Mouse (Mus musculus): ENCODE results near the gene Fam227a. TPM values are rescaled to one million over a fixed set of nuclear protein-coding genes. Genes with fewer than 3 reads are reported as not detected.

Gene Fam227a
- polyA plus RNA-seq (2015; fragmentation: Illumina TruSeq; extraction: RNeasy Lipid Tissue Mini Kit (QIAGEN cat#74804); ENCODE audit: insufficient read depth, low read depth, low replicate concordance), result 1.5 TPM

DNA sequence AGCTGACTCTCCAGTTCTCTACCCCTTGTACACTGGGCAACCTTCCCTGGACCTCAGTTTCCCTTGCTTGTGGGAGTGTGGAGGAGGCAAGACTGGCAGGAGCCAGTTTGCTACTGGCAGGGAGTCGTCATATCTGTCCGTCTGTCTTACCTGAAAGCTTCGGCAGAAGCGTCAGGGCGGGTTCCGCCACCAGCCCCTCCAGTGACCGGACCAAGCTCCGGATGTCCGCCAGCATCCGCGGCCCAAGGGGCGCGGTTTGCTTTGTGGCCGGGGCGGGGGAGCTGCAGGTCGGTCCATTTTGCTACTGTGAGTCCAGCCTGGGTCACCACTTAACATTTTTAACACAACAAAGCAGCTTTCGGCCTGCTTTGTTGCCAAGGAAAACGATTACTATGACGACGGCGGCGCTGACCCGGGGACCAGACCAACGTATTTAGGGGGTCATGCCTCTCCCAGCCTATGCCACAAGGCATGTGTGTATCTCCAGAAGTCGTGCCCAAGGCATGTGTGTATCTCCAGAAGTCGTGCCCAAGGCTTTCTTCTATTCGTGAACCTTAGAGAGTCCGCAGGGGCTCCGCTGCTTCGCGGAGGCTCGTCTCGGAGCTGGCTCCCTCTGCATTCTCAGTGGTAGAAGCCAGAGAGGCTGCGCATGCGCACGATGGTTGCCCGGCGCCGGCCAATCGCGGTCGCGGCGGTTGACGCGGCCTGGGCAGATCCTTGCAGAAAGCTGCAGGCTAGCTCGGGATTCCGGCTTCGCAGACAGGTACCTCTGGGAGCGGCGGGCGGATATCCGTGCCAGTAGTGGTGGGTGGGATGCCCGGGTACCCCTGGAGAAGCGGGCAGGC lies at the start of gene Fam227a, which contains the start of gene Cby1:
Gene Fam227a, minus strand, starts transcription at position 426 of the 845 bp plus-strand sequence.
Gene Cby1, plus strand, starts transcription at position 669 of the 845 bp plus-strand sequence.

DNA sequence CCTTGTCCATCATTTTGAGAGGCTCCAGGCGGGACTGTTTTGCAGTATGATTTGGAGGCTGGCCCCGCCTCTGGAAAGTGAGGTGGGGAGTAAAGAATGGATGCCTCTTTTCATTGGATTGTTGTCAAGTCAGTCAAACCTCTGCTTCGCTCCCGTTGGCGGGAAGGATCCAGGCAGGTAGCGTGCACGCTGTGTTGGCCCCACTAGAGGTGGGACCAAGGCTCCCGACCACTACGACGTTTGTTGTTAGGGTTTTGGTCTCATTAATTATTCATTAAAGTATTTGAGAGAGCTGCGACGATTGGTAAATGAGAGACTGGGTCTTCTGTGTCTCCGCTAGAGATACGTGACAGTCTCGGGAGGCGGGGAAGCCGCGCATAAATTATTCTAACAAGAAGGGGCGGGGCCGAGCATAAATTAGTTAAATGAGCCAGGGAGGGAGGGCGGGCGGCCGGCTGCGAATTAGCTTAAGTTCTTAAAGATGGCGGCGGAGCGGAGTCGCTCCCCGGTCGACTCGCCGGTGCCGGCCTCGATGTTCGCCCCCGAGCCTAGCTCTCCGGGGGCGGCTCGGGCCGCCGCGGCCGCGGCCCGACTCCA lies 31.8 kb upstream of the Fam227a start, which contains the start of gene Gtpbp1:
Gene Gtpbp1, plus strand, starts transcription at position 420 of the 597 bp plus-strand sequence.

DNA sequence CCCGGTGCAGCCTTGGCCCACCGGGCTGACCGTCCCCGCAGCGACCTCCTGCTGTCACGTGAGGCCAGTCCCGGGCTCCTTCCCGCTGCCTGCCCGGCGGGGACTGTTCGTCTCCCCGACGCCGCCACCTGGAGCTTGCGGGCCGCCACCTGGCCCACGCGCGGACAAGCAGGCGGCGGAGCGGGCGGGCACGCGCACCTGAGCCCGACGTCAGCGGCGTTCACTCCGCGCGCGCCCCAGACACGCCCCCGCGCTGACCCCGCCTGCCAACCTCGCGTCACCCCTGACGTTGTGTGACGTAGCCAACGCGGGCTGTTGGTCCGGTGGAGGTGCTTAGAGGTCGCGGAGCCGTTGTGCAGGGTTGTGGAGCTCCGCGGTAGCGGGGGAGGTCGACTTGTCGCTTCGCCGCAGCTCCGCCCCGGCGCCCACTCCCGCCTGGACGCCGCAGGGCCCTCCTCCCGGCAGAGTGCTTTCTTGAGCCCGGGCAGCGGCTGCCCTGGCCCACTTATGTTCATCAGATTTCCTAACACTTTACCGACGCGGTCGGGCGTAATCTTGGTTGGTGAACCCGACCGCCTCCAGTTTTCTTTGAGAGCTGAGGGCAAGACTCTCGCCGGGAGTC lies 29.0 kb upstream of the Fam227a start, which contains the start of gene Josd1:
Gene Josd1, minus strand, starts transcription at position 274 of the 622 bp plus-strand sequence.

DNA sequence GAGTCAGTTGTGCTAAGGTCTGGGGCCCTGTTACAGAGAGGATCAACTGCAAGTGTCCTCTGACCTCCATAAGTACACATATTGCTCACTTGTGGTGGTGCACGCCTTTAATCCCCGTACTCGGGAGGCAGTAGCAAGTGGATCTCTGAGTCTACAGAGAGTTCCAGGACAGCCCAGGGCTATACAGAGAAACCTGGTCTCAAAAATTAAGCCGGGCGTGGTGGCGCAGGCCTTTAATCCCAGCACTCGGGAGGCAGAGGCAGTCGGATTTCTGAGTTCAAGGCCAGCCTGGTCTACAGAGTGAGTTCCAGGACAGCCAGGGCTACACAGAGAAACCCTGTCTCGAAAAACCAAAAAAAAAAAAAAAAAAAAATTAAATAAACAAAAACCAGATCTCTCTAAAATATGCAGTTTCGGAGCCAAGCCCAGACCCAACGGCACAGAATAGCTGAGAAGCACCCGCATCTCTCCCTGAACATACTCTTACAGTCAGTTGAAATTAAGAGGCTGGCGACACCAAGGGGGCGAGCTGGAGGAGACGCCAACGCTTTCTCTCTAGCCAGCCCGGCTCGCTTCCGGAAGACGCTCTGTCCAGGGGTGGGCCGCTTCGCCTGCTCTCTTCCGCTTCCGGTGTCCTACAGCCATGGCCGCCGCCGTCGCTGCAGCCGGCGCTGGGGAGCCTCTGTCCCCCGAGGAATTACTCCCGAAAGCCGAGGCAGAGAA lies 11.7 kb upstream of the Fam227a start, which contains the start of gene Tomm22:
Gene Tomm22, plus strand, starts transcription at position 613 of the 723 bp plus-strand sequence.

DNA sequence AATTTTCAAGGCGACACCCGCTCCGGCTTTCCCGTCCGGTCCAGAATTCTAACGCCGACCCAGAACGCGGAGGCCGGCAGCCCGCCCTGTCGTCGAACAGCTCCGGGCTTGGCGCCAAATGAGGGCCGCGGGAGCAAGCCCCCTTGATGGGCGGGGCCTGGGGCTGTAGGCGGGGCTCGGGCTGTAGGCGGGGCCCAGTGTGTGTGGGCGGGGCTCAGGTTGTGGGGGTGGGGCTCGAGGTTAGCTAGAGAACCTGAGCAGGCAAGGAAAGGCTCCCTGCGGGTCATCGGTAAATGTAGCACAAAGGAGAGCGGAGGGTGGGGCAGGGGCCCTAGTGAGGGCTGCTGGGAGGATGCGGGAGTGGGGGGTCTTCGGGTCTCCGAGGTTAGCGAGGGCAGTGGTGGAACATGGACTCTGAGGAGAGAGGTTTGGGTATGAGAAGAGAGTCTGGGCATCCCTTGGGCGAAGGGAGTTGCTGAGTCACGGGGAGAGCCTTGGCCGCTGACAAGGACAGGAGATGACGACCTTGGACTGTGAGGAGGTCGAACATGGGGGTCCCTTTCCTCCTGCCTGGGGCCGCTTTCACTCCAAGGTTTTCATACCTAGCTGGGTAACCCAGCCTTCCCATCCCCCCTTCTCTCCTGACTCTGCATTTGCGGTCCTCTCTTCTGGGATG lies 53.6 kb downstream of the Fam227a start, which contains the start of gene Dmc1:
Gene Dmc1, minus strand, starts transcription at position 120 of the 676 bp plus-strand sequence.

Other genes with a start within 250 kb of the Fam227a start
- gene Csnk1e, start 203.4 kb downstream of the Fam227a start, polyA plus RNA-seq (2015; fragmentation: Illumina TruSeq; extraction: RNeasy Lipid Tissue Mini Kit (QIAGEN cat#74804); ENCODE audit: insufficient read depth, low read depth, low replicate concordance), result 10.2 TPM
- not detected for gene Kcnj4, start 153.7 kb downstream of the Fam227a start, polyA plus RNA-seq (2015; fragmentation: Illumina TruSeq; extraction: RNeasy Lipid Tissue Mini Kit (QIAGEN cat#74804); ENCODE audit: insufficient read depth, low read depth, low replicate concordance)
- gene Kdelr3, start 142.5 kb downstream of the Fam227a start, polyA plus RNA-seq (2015; fragmentation: Illumina TruSeq; extraction: RNeasy Lipid Tissue Mini Kit (QIAGEN cat#74804); ENCODE audit: insufficient read depth, low read depth, low replicate concordance), result 21.8 TPM
- 77.1 TPM for gene Ddx17, start 112.2 kb downstream of the Fam227a start, polyA plus RNA-seq (2015; fragmentation: Illumina TruSeq; extraction: RNeasy Lipid Tissue Mini Kit (QIAGEN cat#74804); ENCODE audit: insufficient read depth, low read depth, low replicate concordance)
- not detected for gene Dmc1, start 53.8 kb downstream of the Fam227a start, polyA plus RNA-seq (2015; fragmentation: Illumina TruSeq; extraction: RNeasy Lipid Tissue Mini Kit (QIAGEN cat#74804); ENCODE audit: insufficient read depth, low read depth, low replicate concordance)
- gene Cby1, start 243 bp upstream of the Fam227a start, polyA plus RNA-seq (2015; fragmentation: Illumina TruSeq; extraction: RNeasy Lipid Tissue Mini Kit (QIAGEN cat#74804); ENCODE audit: insufficient read depth, low read depth, low replicate concordance), result 3.5 TPM
- 16.1 TPM for gene Tomm22, start 11.9 kb upstream of the Fam227a start, polyA plus RNA-seq (2015; fragmentation: Illumina TruSeq; extraction: RNeasy Lipid Tissue Mini Kit (QIAGEN cat#74804); ENCODE audit: insufficient read depth, low read depth, low replicate concordance)
- gene Josd1, start 29.0 kb upstream of the Fam227a start, polyA plus RNA-seq (2015; fragmentation: Illumina TruSeq; extraction: RNeasy Lipid Tissue Mini Kit (QIAGEN cat#74804); ENCODE audit: insufficient read depth, low read depth, low replicate concordance), result 8.6 TPM
- 11.6 TPM for gene Gtpbp1, start 31.9 kb upstream of the Fam227a start, polyA plus RNA-seq (2015; fragmentation: Illumina TruSeq; extraction: RNeasy Lipid Tissue Mini Kit (QIAGEN cat#74804); ENCODE audit: insufficient read depth, low read depth, low replicate concordance)
- 7.8 TPM for gene Sun2, start 83.6 kb upstream of the Fam227a start, polyA plus RNA-seq (2015; fragmentation: Illumina TruSeq; extraction: RNeasy Lipid Tissue Mini Kit (QIAGEN cat#74804); ENCODE audit: insufficient read depth, low read depth, low replicate concordance)
- 5.7 TPM for gene Dnal4, start 118.9 kb upstream of the Fam227a start, polyA plus RNA-seq (2015; fragmentation: Illumina TruSeq; extraction: RNeasy Lipid Tissue Mini Kit (QIAGEN cat#74804); ENCODE audit: insufficient read depth, low read depth, low replicate concordance)
- gene Nptxr, start 145.8 kb upstream of the Fam227a start, polyA plus RNA-seq (2015; fragmentation: Illumina TruSeq; extraction: RNeasy Lipid Tissue Mini Kit (QIAGEN cat#74804); ENCODE audit: insufficient read depth, low read depth, low replicate concordance), result 2.9 TPM
- gene Npcd, start 175.3 kb upstream of the Fam227a start, polyA plus RNA-seq (2015; fragmentation: Illumina TruSeq; extraction: RNeasy Lipid Tissue Mini Kit (QIAGEN cat#74804); ENCODE audit: insufficient read depth, low read depth, low replicate concordance), result not detected
- 11.9 TPM for gene Cbx6, start 175.7 kb upstream of the Fam227a start, polyA plus RNA-seq (2015; fragmentation: Illumina TruSeq; extraction: RNeasy Lipid Tissue Mini Kit (QIAGEN cat#74804); ENCODE audit: insufficient read depth, low read depth, low replicate concordance)
- 8.8 TPM for gene Apobec3, start 232.7 kb upstream of the Fam227a start, polyA plus RNA-seq (2015; fragmentation: Illumina TruSeq; extraction: RNeasy Lipid Tissue Mini Kit (QIAGEN cat#74804); ENCODE audit: insufficient read depth, low read depth, low replicate concordance)

All from pancreas, adult 10 weeks (tissue).